Mouse (Mus musculus): ENCODE measurements at regions not wholly inside any gene's neighbourhood (a gene's known extent, or its start where the extent isn't known, plus 50 kb on each side); places are given as distances from the start of the nearest gene placed in this dataset.

GRCm38 (mm10) chr9:50005757-50006576, 207.2 kb upstream of the Ncam1 start:
- peak overlapping the region; percentile 29 for H3K4me2 ChIP-seq (ENCODE audit: low read length)
- H3K9me3 ChIP-seq (ENCODE audit: control insufficient read depth, low read length): no peaks in the 10 kb centered on the region
- no peak overlapping the region for H3K9ac ChIP-seq (ENCODE audit: low read length)
- peaks cover 18 to 34% of the 10 kb centered on the region in 2 experiments for H3K4me1 ChIP-seq (ENCODE audit: control insufficient read depth in 2 of 2, insufficient read depth in 2 of 2, low read length in 2 of 2)
- H3K36me3 ChIP-seq (ENCODE audit: control insufficient read depth, insufficient read depth, low read length): no peaks in the 10 kb centered on the region
- peak overlapping the region; percentile 94 to 96 for H3K27ac ChIP-seq (replicated peaks in 1 of 2; ENCODE audit: control insufficient read depth in 1 of 2, insufficient read depth in 1 of 2, low read depth in 2 of 2, low read length in 2 of 2)
- H3K4me3 ChIP-seq (ENCODE audit: control insufficient read depth in 1 of 2, insufficient read depth in 1 of 2, low read depth in 1 of 2, low read length in 2 of 2): no peak overlapping the region
- WGBS: 29% methylated on average over 8 of the region's 8 CpGs
- H3K27me3 ChIP-seq (ENCODE audit: control insufficient read depth, insufficient read depth, low read length): no peaks in the 10 kb centered on the region
- peak; percentile 93 for ATAC-seq (ENCODE audit: insufficient number of reproducible peaks, insufficient read depth, low FRiP score, low read depth)

- Histone ChIP-seq H3K36me3 (ENCODE audit: control insufficient read depth, insufficient read depth, low read length) (no peaks in the 10 kb centered on the region), H3K27me3 (ENCODE audit: control insufficient read depth, insufficient read depth, low read length) (no peaks in the 10 kb centered on the region), H3K4me3 (ENCODE audit: control insufficient read depth in 1 of 2, insufficient read depth in 1 of 2, low read depth in 1 of 2, low read length in 2 of 2) (no peak overlapping the region), H3K4me2 (ENCODE audit: low read length) (no peak overlapping the region), H3K4me1 (ENCODE audit: control insufficient read depth in 2 of 2, insufficient read depth in 2 of 2, low read length in 2 of 2) (peaks cover 24 to 40% of the 10 kb centered on the region in 2 experiments), H3K9me3 (ENCODE audit: control insufficient read depth, low read length) (no peaks in the 10 kb centered on the region), H3K27ac (replicated peaks in 1 of 2; ENCODE audit: control insufficient read depth in 1 of 2, insufficient read depth in 1 of 2, low read depth in 2 of 2, low read length in 2 of 2) (no peak overlapping the region), H3K9ac (ENCODE audit: low read length) (no peak overlapping the region)
- WGBS: 82% methylated on average over 6 of the region's 6 CpGs
- no peak for ATAC-seq (ENCODE audit: insufficient number of reproducible peaks, insufficient read depth, low FRiP score, low read depth)
These were observed 204.0 kb upstream of the Ncam1 start for GRCm38 (mm10) chr9:50002695-50003094.

GRCm38 (mm10) chr9:50000497-50001404, 202.0 kb upstream of the Ncam1 start:
- Histone ChIP-seq H3K9ac (ENCODE audit: low read length) (no peak overlapping the region), H3K27me3 (ENCODE audit: control insufficient read depth, insufficient read depth, low read length) (no peaks in the 10 kb centered on the region), H3K4me3 (ENCODE audit: control insufficient read depth in 1 of 2, insufficient read depth in 1 of 2, low read depth in 1 of 2, low read length in 2 of 2) (no peak overlapping the region), H3K36me3 (ENCODE audit: control insufficient read depth, insufficient read depth, low read length) (no peaks in the 10 kb centered on the region), H3K27ac (replicated peaks in 1 of 2; ENCODE audit: control insufficient read depth in 1 of 2, insufficient read depth in 1 of 2, low read depth in 2 of 2, low read length in 2 of 2) (peak overlapping the region; percentile 49 to 50; a peak in 3 of 4 replicates), H3K4me2 (ENCODE audit: low read length) (no peak overlapping the region), H3K4me1 (ENCODE audit: control insufficient read depth in 2 of 2, insufficient read depth in 2 of 2, low read length in 2 of 2) (peaks cover 12 to 24% of the 10 kb centered on the region in 2 experiments), H3K9me3 (ENCODE audit: control insufficient read depth, low read length) (peaks cover 4% of the 10 kb centered on the region; the same call in 1 of the 2 replicates)
- 0 out of 2 replicates have a peak, but pooled peaks have one; percentile 32 for ATAC-seq (ENCODE audit: insufficient number of reproducible peaks, insufficient read depth, low FRiP score, low read depth)
- 69% methylated on average over 13 of the region's 13 CpGs for WGBS

- ATAC-seq (ENCODE audit: insufficient number of reproducible peaks, insufficient read depth, low FRiP score, low read depth): no peak
- Histone ChIP-seq H3K36me3 (ENCODE audit: control insufficient read depth, insufficient read depth, low read length) (no peaks in the 10 kb centered on the region), H3K27ac (replicated peaks in 1 of 2; ENCODE audit: control insufficient read depth in 1 of 2, insufficient read depth in 1 of 2, low read depth in 2 of 2, low read length in 2 of 2) (peak overlapping the region; percentile 15 to 49; a peak in 3 of 4 replicates), H3K4me3 (ENCODE audit: control insufficient read depth in 1 of 2, insufficient read depth in 1 of 2, low read depth in 1 of 2, low read length in 2 of 2) (no peak overlapping the region), H3K4me2 (ENCODE audit: low read length) (no peak overlapping the region), H3K4me1 (ENCODE audit: control insufficient read depth in 2 of 2, insufficient read depth in 2 of 2, low read length in 2 of 2) (peaks cover 12 to 19% of the 10 kb centered on the region in 2 experiments), H3K27me3 (ENCODE audit: control insufficient read depth, insufficient read depth, low read length) (no peaks in the 10 kb centered on the region), H3K9me3 (ENCODE audit: control insufficient read depth, low read length) (peaks cover 6% of the 10 kb centered on the region; the same call in 1 of the 2 replicates), H3K9ac (ENCODE audit: low read length) (no peak overlapping the region)
- 42% methylated on average over 1 of the region's 1 CpGs for WGBS
These were observed 201.2 kb upstream of the Ncam1 start for GRCm38 (mm10) chr9:49999970-50000369.

GRCm38 (mm10) chr9:49998101-49998500, 199.4 kb upstream of the Ncam1 start:
- no peak overlapping the region for H3K4me3 ChIP-seq (ENCODE audit: control insufficient read depth in 1 of 2, insufficient read depth in 1 of 2, low read depth in 1 of 2, low read length in 2 of 2)
- H3K9me3 ChIP-seq (ENCODE audit: control insufficient read depth, low read length): peaks cover 6% of the 10 kb centered on the region; the same call in 1 of the 2 replicates
- WGBS: 43% methylated on average over 3 of the region's 3 CpGs
- H3K36me3 ChIP-seq (ENCODE audit: control insufficient read depth, insufficient read depth, low read length): no peaks in the 10 kb centered on the region
- H3K9ac ChIP-seq (ENCODE audit: low read length): no peak overlapping the region
- H3K27ac ChIP-seq (replicated peaks in 1 of 2; ENCODE audit: control insufficient read depth in 1 of 2, insufficient read depth in 1 of 2, low read depth in 2 of 2, low read length in 2 of 2): no peak overlapping the region
- ATAC-seq (ENCODE audit: insufficient number of reproducible peaks, insufficient read depth, low FRiP score, low read depth): no peak
- H3K4me1 ChIP-seq (ENCODE audit: control insufficient read depth in 2 of 2, insufficient read depth in 2 of 2, low read length in 2 of 2): peaks cover 12 to 15% of the 10 kb centered on the region in 2 experiments
- H3K4me2 ChIP-seq (ENCODE audit: low read length): no peak overlapping the region
- H3K27me3 ChIP-seq (ENCODE audit: control insufficient read depth, insufficient read depth, low read length): no peaks in the 10 kb centered on the region

- H3K27me3 ChIP-seq (ENCODE audit: control insufficient read depth, insufficient read depth, low read length): no peaks in the 10 kb centered on the region
- H3K4me1 ChIP-seq (ENCODE audit: control insufficient read depth in 2 of 2, insufficient read depth in 2 of 2, low read length in 2 of 2): peaks cover 18 to 29% of the 10 kb centered on the region in 2 experiments
- peak; percentile 94 for ATAC-seq (ENCODE audit: insufficient number of reproducible peaks, insufficient read depth, low FRiP score, low read depth)
- WGBS: 31% methylated on average over 14 of the region's 14 CpGs
- peak overlapping the region; percentile 79 to 85 for H3K27ac ChIP-seq (replicated peaks in 1 of 2; ENCODE audit: control insufficient read depth in 1 of 2, insufficient read depth in 1 of 2, low read depth in 2 of 2, low read length in 2 of 2)
- H3K4me3 ChIP-seq (ENCODE audit: control insufficient read depth in 1 of 2, insufficient read depth in 1 of 2, low read depth in 1 of 2, low read length in 2 of 2): 0 out of 4 replicates have a peak overlapping the region, but pooled peaks of 1 of the 2 experiments have one; percentile 11
- H3K9ac ChIP-seq (ENCODE audit: low read length): peak overlapping the region; percentile 36
- H3K9me3 ChIP-seq (ENCODE audit: control insufficient read depth, low read length): no peaks in the 10 kb centered on the region; the same call in 1 of the 2 replicates
- peak overlapping the region; percentile 59 for H3K4me2 ChIP-seq (ENCODE audit: low read length)
- no peaks in the 10 kb centered on the region for H3K36me3 ChIP-seq (ENCODE audit: control insufficient read depth, insufficient read depth, low read length)
These were observed 190.9 kb upstream of the Ncam1 start for GRCm38 (mm10) chr9:49989464-49990271.

Data from heart, embryonic 14.5 days (tissue).